Mouse (Mus musculus) forebrain, embryonic 15.5 days (tissue): ENCODE measurements around the gene Mthfs. TPM values are rescaled to one million over a fixed set of nuclear protein-coding genes. Genes with fewer than 3 reads are reported as not detected.
"Not testable (repeated sequence)": the region's sequence is repeated elsewhere in the genome, so short reads cannot be mapped to it uniquely, and the experiment has no call there.

ENCODE experiments used
- ATAC-seq: fragments of 200-750 bp; cut with Nextera tagmentation; replicated peaks from 2 replicates; pipeline ENCODE4 v1.8.0; 2017; ENCODE audit warnings: mild to moderate bottlenecking, moderate TSS enrichment, moderate library complexity
- H3K27ac ChIP-seq: fragments of 300-500 bp; sonication (generic); replicated peaks from 2 replicates; pipeline ENCODE4 v1.5.1; 2015; ENCODE audit warnings: mild to moderate bottlenecking, inconsistent platforms
- H3K27me3 ChIP-seq: fragments of 300-500 bp; sonication (generic); 2 replicates; pipeline ENCODE4 v1.6.1; 2015; ENCODE audit warnings: inconsistent platforms
- H3K36me3 ChIP-seq: fragments of 300-500 bp; sonication (generic); 2 replicates; pipeline ENCODE4 v1.6.1; 2015; ENCODE audit warnings: mild to moderate bottlenecking, inconsistent platforms
- H3K4me1 ChIP-seq: fragments of 300-500 bp; sonication (generic); 2 replicates; pipeline ENCODE4 v1.6.1; 2015; ENCODE audit warnings: inconsistent platforms
- H3K4me2 ChIP-seq: fragments of 300-500 bp; sonication (generic); replicated peaks from 2 replicates; pipeline ENCODE4 v1.6.1; 2015; ENCODE audit warnings: mild to moderate bottlenecking, inconsistent platforms
- H3K4me3 ChIP-seq: fragments of 300-500 bp; sonication (generic); 2 replicates; pipeline ENCODE4 v1.5.1; 2015; ENCODE audit warnings: mild to moderate bottlenecking, inconsistent platforms
- H3K9ac ChIP-seq: fragments of 300-500 bp; sonication (generic); replicated peaks from 2 replicates; pipeline ENCODE4 v1.6.1; 2015; ENCODE audit warnings: mild to moderate bottlenecking, inconsistent platforms
- H3K9me3 ChIP-seq: fragments of 300-500 bp; sonication (generic); 2 replicates; pipeline ENCODE4 v1.6.1; 2016; ENCODE audit warnings: inconsistent platforms
- WGBS: fragments of 180-500 bp; shearing (Covaris S2); methylation state at CpG from one replicate; pipeline ENCODE4 v1.1.7; 2015; ENCODE audit warnings: mixed read lengths; 5-methylcytosine and 5-hydroxymethylcytosine counted together
- polyA plus RNA-seq: library from polyadenylated mRNA; unstranded; fragments of >200 nt; fragmentation: Nextera tagmentation; extraction: Ambion mirVana; gene quantifications from 2 replicates; pipeline ENCODE4 v1.2.1, GENCODE M21; 2015

The Mthfs gene
- polyA plus RNA-seq, 1 experiment from 2014 or later, result 10.9 TPM

GRCm38 (mm10) chr9:89212428-89212827 lies 2.0 kb downstream of the Mthfs start:
- ATAC-seq, H3K4me2 ChIP-seq, H3K27ac ChIP-seq, H3K36me3 ChIP-seq, H3K4me1 ChIP-seq, H3K9ac ChIP-seq, H3K9me3 ChIP-seq, H3K4me3 ChIP-seq, H3K27me3 ChIP-seq: not testable (repeated sequence)
- whole genome bisulfite sequencing, result 39% methylated on average over 1 of the region's 1 CpGs

- not testable (repeated sequence) for ATAC-seq, H3K9me3 ChIP-seq, H3K36me3 ChIP-seq, H3K4me1 ChIP-seq, H3K9ac ChIP-seq, H3K4me3 ChIP-seq, H3K27ac ChIP-seq, H3K27me3 ChIP-seq, H3K4me2 ChIP-seq
- WGBS, result 91% methylated on average over 4 of the region's 4 CpGs
Measured at GRCm38 (mm10) chr9:89218174-89218573, 7.7 kb downstream of the Mthfs start.

- not testable (repeated sequence) for H3K4me3 ChIP-seq, H3K9me3 ChIP-seq, H3K36me3 ChIP-seq, ATAC-seq, H3K4me1 ChIP-seq, H3K27me3 ChIP-seq, H3K4me2 ChIP-seq, H3K9ac ChIP-seq, H3K27ac ChIP-seq
- WGBS, result 89% methylated on average over 3 of the region's 4 CpGs
Measured at GRCm38 (mm10) chr9:89219668-89220067, 9.2 kb downstream of the Mthfs start.

- H3K9ac ChIP-seq, H3K36me3 ChIP-seq, H3K4me1 ChIP-seq, H3K9me3 ChIP-seq, H3K4me3 ChIP-seq, H3K4me2 ChIP-seq, ATAC-seq, H3K27me3 ChIP-seq, H3K27ac ChIP-seq: not testable (repeated sequence)
- WGBS, result 93% methylated on average over 6 of the region's 6 CpGs
Measured at GRCm38 (mm10) chr9:89220704-89221287, 10.3 kb downstream of the Mthfs start.

GRCm38 (mm10) chr9:89226071-89226470 lies 15.6 kb downstream of the Mthfs start:
- Histone ChIP-seq H3K27me3 (no peaks in the 10 kb centered on the region), H3K4me2 (no peak overlapping the region), H3K4me3 (no peak overlapping the region), H3K27ac (no peak overlapping the region), H3K9ac (no peak overlapping the region), H3K9me3 (no peaks in the 10 kb centered on the region), H3K4me1 (no peaks in the 10 kb centered on the region), H3K36me3 (no peaks in the 10 kb centered on the region)
- no peak; the same call in 1 of the 2 replicates for ATAC-seq
- 67% methylated on average over 4 of the region's 4 CpGs for WGBS

- Histone ChIP-seq H3K27ac (no peak overlapping the region), H3K4me1 (no peaks in the 10 kb centered on the region), H3K36me3 (no peaks in the 10 kb centered on the region), H3K9ac (no peak overlapping the region), H3K4me3 (no peak overlapping the region), H3K4me2 (no peak overlapping the region), H3K9me3 (no peaks in the 10 kb centered on the region), H3K27me3 (no peaks in the 10 kb centered on the region)
- no peak for ATAC-seq
- WGBS, result 92% methylated on average over 7 of the region's 7 CpGs
Measured at GRCm38 (mm10) chr9:89228122-89228521, 17.6 kb downstream of the Mthfs start.

GRCm38 (mm10) chr9:89230897-89231497 lies 20.5 kb downstream of the Mthfs start:
- not testable (repeated sequence) for H3K9me3 ChIP-seq, H3K36me3 ChIP-seq, H3K9ac ChIP-seq, H3K4me2 ChIP-seq, H3K4me3 ChIP-seq, H3K27me3 ChIP-seq, H3K4me1 ChIP-seq, H3K27ac ChIP-seq
- 82% methylated on average over 2 of the region's 2 CpGs for WGBS
- peak; percentile 77 for ATAC-seq

- not testable (repeated sequence) for H3K9ac ChIP-seq, H3K27me3 ChIP-seq, H3K4me2 ChIP-seq, H3K4me1 ChIP-seq, H3K36me3 ChIP-seq, H3K4me3 ChIP-seq, H3K9me3 ChIP-seq, ATAC-seq, H3K27ac ChIP-seq
- whole genome bisulfite sequencing, result 84% methylated on average over 4 of the region's 4 CpGs
Measured at GRCm38 (mm10) chr9:89237131-89237530, 26.7 kb downstream of the Mthfs start.

GRCm38 (mm10) chr9:89238976-89239505 lies 28.6 kb downstream of the Mthfs start:
- H3K27me3 ChIP-seq, H3K27ac ChIP-seq, H3K4me3 ChIP-seq, H3K4me1 ChIP-seq, H3K4me2 ChIP-seq, H3K9me3 ChIP-seq, H3K36me3 ChIP-seq, H3K9ac ChIP-seq, ATAC-seq: not testable (repeated sequence)
- 91% methylated on average over 4 of the region's 5 CpGs for WGBS

- not testable (repeated sequence) for H3K36me3 ChIP-seq, H3K9ac ChIP-seq, ATAC-seq, H3K27me3 ChIP-seq, H3K9me3 ChIP-seq, H3K27ac ChIP-seq, H3K4me3 ChIP-seq, H3K4me1 ChIP-seq, H3K4me2 ChIP-seq
- WGBS, result 74% methylated on average over 3 of the region's 3 CpGs
Measured at GRCm38 (mm10) chr9:89240516-89241019, 30.1 kb downstream of the Mthfs start.

GRCm38 (mm10) chr9:89253400-89253799 lies 42.9 kb downstream of the Mthfs start:
- Histone ChIP-seq H3K4me2 (no peak overlapping the region), H3K4me3 (no peak overlapping the region), H3K27ac (no peak overlapping the region), H3K4me1 (no peaks in the 10 kb centered on the region), H3K36me3 (no peaks in the 10 kb centered on the region), H3K9me3 (no peaks in the 10 kb centered on the region), H3K27me3 (no peaks in the 10 kb centered on the region), H3K9ac (no peak overlapping the region)
- WGBS, result 86% methylated on average over 2 of the region's 2 CpGs
- no peak for ATAC-seq

GRCm38 (mm10) chr9:89256556-89257335 lies 46.3 kb downstream of the Mthfs start:
- H3K9me3 ChIP-seq, result no peaks in the 10 kb centered on the region
- no peaks in the 10 kb centered on the region for H3K4me1 ChIP-seq
- ATAC-seq, result no peak
- H3K27ac ChIP-seq, result no peak overlapping the region
- H3K36me3 ChIP-seq, result no peaks in the 10 kb centered on the region
- H3K27me3 ChIP-seq, result no peaks in the 10 kb centered on the region
- H3K4me3 ChIP-seq, result no peak overlapping the region
- no peak overlapping the region for H3K4me2 ChIP-seq
- 92% methylated on average over 12 of the region's 12 CpGs for WGBS
- H3K9ac ChIP-seq, result no peak overlapping the region
